Mouse (Mus musculus): ENCODE data around the gene Zmiz1. TPM values are rescaled to one million over a fixed set of nuclear protein-coding genes. Genes with fewer than 3 reads are reported as not detected.

Gene Zmiz1
- polyA plus RNA-seq, 1 experiment: 0.68 TPM

- TF ChIP-seq GATA1 (IDR thresholded peaks at IDR 0.05; ENCODE audit: low read length) (no peak), TAL1 (IDR thresholded peaks at IDR 0.05; ENCODE audit: low read length) (no peak)
- H3K4me1 ChIP-seq (ENCODE audit: control insufficient read depth): peaks cover 9% of the 10 kb centered on the region
- no peaks in the 10 kb centered on the region for H3K9me3 ChIP-seq (ENCODE audit: control insufficient read depth, low read length)
- H3K36me3 ChIP-seq (ENCODE audit: control insufficient read depth): peaks cover 25% of the 10 kb centered on the region
- no peak overlapping the region for H3K4me3 ChIP-seq (replicated peaks)
- H3K27me3 ChIP-seq (ENCODE audit: control insufficient read depth): no peaks in the 10 kb centered on the region
Measured at GRCm38 (mm10) chr14:25639120-25639758, 180.3 kb downstream of the Zmiz1 start.

- H3K9me3 ChIP-seq (ENCODE audit: control insufficient read depth, low read length): no peaks in the 10 kb centered on the region
- H3K4me1 ChIP-seq (ENCODE audit: control insufficient read depth): peaks cover 2% of the 10 kb centered on the region
- peaks cover 31% of the 10 kb centered on the region for H3K36me3 ChIP-seq (ENCODE audit: control insufficient read depth)
- H3K27me3 ChIP-seq (ENCODE audit: control insufficient read depth): no peaks in the 10 kb centered on the region
- no peak overlapping the region for H3K4me3 ChIP-seq (replicated peaks)
- TF ChIP-seq GATA1 (IDR thresholded peaks at IDR 0.05; ENCODE audit: low read length): no peak
- no peak for TF ChIP-seq TAL1 (IDR thresholded peaks at IDR 0.05; ENCODE audit: low read length)
Measured at GRCm38 (mm10) chr14:25639979-25640378, 181.0 kb downstream of the Zmiz1 start.

GRCm38 (mm10) chr14:25640421-25641056, 181.6 kb downstream of the Zmiz1 start:
- Histone ChIP-seq H3K9me3 (ENCODE audit: control insufficient read depth, low read length) (no peaks in the 10 kb centered on the region), H3K4me1 (ENCODE audit: control insufficient read depth) (no peaks in the 10 kb centered on the region; the same call in 1 of the 2 replicates), H3K36me3 (ENCODE audit: control insufficient read depth) (peaks cover 36% of the 10 kb centered on the region), H3K27me3 (ENCODE audit: control insufficient read depth) (no peaks in the 10 kb centered on the region), H3K4me3 (replicated peaks) (no peak overlapping the region)
- TF ChIP-seq TAL1 (IDR thresholded peaks at IDR 0.05; ENCODE audit: low read length) (no peak), GATA1 (IDR thresholded peaks at IDR 0.05; ENCODE audit: low read length) (no peak)

GRCm38 (mm10) chr14:25641067-25641466, 182.1 kb downstream of the Zmiz1 start:
- H3K36me3 ChIP-seq (ENCODE audit: control insufficient read depth): peaks cover 39% of the 10 kb centered on the region
- no peaks in the 10 kb centered on the region for H3K9me3 ChIP-seq (ENCODE audit: control insufficient read depth, low read length)
- H3K27me3 ChIP-seq (ENCODE audit: control insufficient read depth): no peaks in the 10 kb centered on the region
- TF ChIP-seq GATA1 (IDR thresholded peaks at IDR 0.05; ENCODE audit: low read length): no peak
- no peak for TF ChIP-seq TAL1 (IDR thresholded peaks at IDR 0.05; ENCODE audit: low read length)
- no peaks in the 10 kb centered on the region; the same call in 1 of the 2 replicates for H3K4me1 ChIP-seq (ENCODE audit: control insufficient read depth)
- no peak overlapping the region for H3K4me3 ChIP-seq (replicated peaks)

- H3K36me3 ChIP-seq (ENCODE audit: control insufficient read depth): peaks cover 60% of the 10 kb centered on the region
- no peaks in the 10 kb centered on the region for H3K4me1 ChIP-seq (ENCODE audit: control insufficient read depth)
Measured at GRCm38 (mm10) chr14:25645717-25646116, 186.7 kb downstream of the Zmiz1 start.

GRCm38 (mm10) chr14:25646161-25646621, 187.2 kb downstream of the Zmiz1 start:
- Histone ChIP-seq H3K36me3 (ENCODE audit: control insufficient read depth) (peaks cover 65% of the 10 kb centered on the region), H3K4me3 (replicated peaks) (no peak overlapping the region), H3K9me3 (ENCODE audit: control insufficient read depth, low read length) (no peaks in the 10 kb centered on the region), H3K4me1 (ENCODE audit: control insufficient read depth) (no peaks in the 10 kb centered on the region), H3K27me3 (ENCODE audit: control insufficient read depth) (no peaks in the 10 kb centered on the region)
- TF ChIP-seq TAL1 (IDR thresholded peaks at IDR 0.05; ENCODE audit: low read length) (no peak), GATA1 (IDR thresholded peaks at IDR 0.05; ENCODE audit: low read length) (no peak)

More at GRCm38 (mm10) chr14:25645717-25646116, 186.7 kb downstream of the Zmiz1 start:
- Histone ChIP-seq H3K9me3 (ENCODE audit: control insufficient read depth, low read length) (no peaks in the 10 kb centered on the region), H3K4me3 (replicated peaks) (no peak overlapping the region), H3K27me3 (ENCODE audit: control insufficient read depth) (no peaks in the 10 kb centered on the region)
- TF ChIP-seq GATA1 (IDR thresholded peaks at IDR 0.05; ENCODE audit: low read length): no peak
- TF ChIP-seq TAL1 (IDR thresholded peaks at IDR 0.05; ENCODE audit: low read length): no peak

- no peaks in the 10 kb centered on the region for H3K27me3 ChIP-seq (ENCODE audit: control insufficient read depth)
- no peak for TF ChIP-seq TAL1 (IDR thresholded peaks at IDR 0.05; ENCODE audit: low read length)
- no peaks in the 10 kb centered on the region for H3K9me3 ChIP-seq (ENCODE audit: control insufficient read depth, low read length)
- no peak overlapping the region for H3K4me3 ChIP-seq (replicated peaks)
- no peaks in the 10 kb centered on the region for H3K4me1 ChIP-seq (ENCODE audit: control insufficient read depth)
- H3K36me3 ChIP-seq (ENCODE audit: control insufficient read depth): peaks cover 87% of the 10 kb centered on the region
Measured at GRCm38 (mm10) chr14:25651131-25651530, 192.1 kb downstream of the Zmiz1 start.

GRCm38 (mm10) chr14:25651905-25652304, 192.9 kb downstream of the Zmiz1 start:
- H3K4me1 ChIP-seq (ENCODE audit: control insufficient read depth): no peaks in the 10 kb centered on the region
- no peak overlapping the region for H3K4me3 ChIP-seq (replicated peaks)
- H3K27me3 ChIP-seq (ENCODE audit: control insufficient read depth): no peaks in the 10 kb centered on the region
- TF ChIP-seq TAL1 (IDR thresholded peaks at IDR 0.05; ENCODE audit: low read length): no peak
- H3K9me3 ChIP-seq (ENCODE audit: control insufficient read depth, low read length): no peaks in the 10 kb centered on the region
- peaks cover 89% of the 10 kb centered on the region for H3K36me3 ChIP-seq (ENCODE audit: control insufficient read depth)

GRCm38 (mm10) chr14:25654401-25655197, 195.6 kb downstream of the Zmiz1 start:
- peaks cover 92% of the 10 kb centered on the region for H3K36me3 ChIP-seq (ENCODE audit: control insufficient read depth)
- TF ChIP-seq GATA1 (IDR thresholded peaks at IDR 0.05; ENCODE audit: low read length): no peak
- TF ChIP-seq TAL1 (IDR thresholded peaks at IDR 0.05; ENCODE audit: low read length): no peak
- H3K27me3 ChIP-seq (ENCODE audit: control insufficient read depth): no peaks in the 10 kb centered on the region
- no peak overlapping the region for H3K4me3 ChIP-seq (replicated peaks)
- H3K4me1 ChIP-seq (ENCODE audit: control insufficient read depth): no peaks in the 10 kb centered on the region
- H3K9me3 ChIP-seq (ENCODE audit: control insufficient read depth, low read length): no peaks in the 10 kb centered on the region
